Mouse (Mus musculus): ENCODE measurements around the gene Podn.

DNA sequence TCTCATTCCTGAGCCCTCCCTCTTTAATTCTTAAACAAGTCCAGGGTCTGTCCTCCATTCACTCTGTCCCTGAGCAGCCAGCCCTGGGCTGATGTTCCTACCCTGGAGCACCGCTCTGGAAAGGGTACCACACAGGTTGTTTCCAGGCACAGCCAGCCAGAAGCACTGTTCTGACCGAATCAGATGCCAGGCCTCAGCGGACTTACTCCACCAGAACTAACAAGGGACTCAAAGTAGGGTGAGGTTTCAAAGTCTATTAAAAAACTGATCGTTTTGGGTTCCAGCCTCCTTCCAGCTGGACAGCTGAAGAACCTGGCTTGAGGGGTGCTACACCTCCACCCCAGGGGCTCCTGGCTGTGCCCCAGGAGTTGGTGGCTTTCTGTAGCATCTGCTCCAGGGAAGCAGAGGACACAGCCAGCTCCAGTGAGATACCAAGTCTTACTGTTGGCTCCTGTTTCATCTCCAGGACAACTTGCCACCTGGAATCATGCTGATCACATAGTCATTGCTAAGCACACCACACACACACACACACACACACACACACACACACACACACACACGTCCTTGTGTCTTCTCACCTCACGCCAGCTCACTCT, 116.1 kb downstream of the Podn start:
- TF ChIP-seq CTCF (IDR thresholded peaks at IDR 0.05; ENCODE audit: control insufficient read depth, insufficient read depth, insufficient replicate concordance, low read depth, low read length) (no peak), POLR2A (IDR thresholded peaks at IDR 0.05; ENCODE audit: control insufficient read depth, low read depth, low read length) (no peak)
